Mouse (Mus musculus) A20 (cell line): ENCODE results near the gene Pdia4.
"Not testable (repeated sequence)": the region's sequence is repeated elsewhere in the genome, so short reads cannot be mapped to it uniquely, and the experiment has no call there.

Experiments
- DNase-seq: peaks from one replicate; pipeline ENCODE4 v3.0.0-alpha.2; 2011; ENCODE audit warnings: low read depth, low spot score

Gene Pdia4

GRCm38 (mm10) chr6:47759406-47759805 lies 53.8 kb downstream of the Pdia4 start:
- DNase-seq, result not testable (repeated sequence)

DNA sequence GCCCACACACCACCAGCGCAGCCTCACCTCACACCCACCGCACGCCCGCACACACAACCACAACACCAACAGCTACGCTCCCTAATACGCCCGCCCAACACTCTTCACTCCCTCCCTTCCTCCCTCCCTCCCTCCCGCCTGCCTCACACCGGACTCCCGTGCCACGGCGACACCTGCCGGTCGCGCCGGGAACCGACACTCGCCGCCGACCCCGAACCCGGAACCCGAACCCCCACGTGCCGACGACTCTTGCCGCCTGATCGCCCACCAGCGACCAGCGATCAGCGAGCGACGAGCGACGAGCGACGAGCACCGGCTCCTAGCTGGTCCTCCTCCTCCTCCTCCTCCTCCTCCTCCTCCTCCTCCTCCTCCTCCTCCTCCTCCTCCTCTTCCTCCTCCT lies 55.4 kb downstream of the Pdia4 start:
- DNase-seq, result not testable (repeated sequence)

GRCm38 (mm10) chr6:47757429-47757828 lies 55.8 kb downstream of the Pdia4 start:
- DNase-seq, result not testable (repeated sequence)

- DNase-seq, result not testable (repeated sequence)
These were observed 60.1 kb downstream of the Pdia4 start for GRCm38 (mm10) chr6:47753144-47753543.

DNA sequence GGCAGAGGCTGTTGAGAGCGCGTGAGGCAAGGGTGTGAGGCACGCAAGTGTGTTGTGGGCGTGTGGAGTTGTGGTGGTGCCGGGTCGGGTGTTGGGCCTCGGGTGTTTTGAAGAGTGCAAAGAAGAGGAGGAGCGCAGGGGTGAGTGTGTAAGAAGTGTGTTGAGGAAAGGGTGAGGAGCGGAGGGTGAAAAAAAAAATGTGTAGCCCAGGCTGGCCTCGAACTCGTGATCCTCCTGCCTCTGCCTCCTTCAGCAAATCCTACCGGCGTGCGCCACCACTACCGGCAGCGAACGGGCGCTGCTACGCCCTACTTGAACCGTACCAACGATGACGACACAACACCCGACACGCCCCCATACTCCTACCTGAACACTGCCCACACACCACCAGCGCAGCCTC lies 64.9 kb downstream of the Pdia4 start:
- not testable (repeated sequence) for DNase-seq

DNA sequence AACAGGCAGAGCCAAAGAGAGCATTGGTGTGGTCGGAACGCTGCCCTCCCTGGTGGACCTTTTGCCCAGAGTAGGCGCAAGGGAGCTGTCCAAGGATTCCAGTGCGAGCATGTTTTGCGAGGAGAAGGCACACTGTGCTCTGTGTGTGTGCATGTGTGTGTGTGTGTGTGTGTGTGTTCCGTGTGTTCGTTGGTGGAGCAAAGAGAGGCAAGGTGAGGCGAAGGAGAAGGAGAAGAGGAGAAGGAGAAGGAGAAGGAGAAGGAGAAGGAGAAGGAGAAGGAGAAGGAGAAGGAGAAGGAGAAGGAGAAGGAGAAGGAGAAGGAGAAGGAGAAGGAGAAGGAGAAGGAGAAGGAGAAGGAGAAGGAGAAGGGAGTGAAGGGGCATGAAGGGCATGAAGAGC lies 65.3 kb downstream of the Pdia4 start:
- DNase-seq, result not testable (repeated sequence)
